Mouse (Mus musculus) forebrain, postnatal 0 days (tissue): ENCODE measurements around the gene Elf4. TPM values are rescaled to one million over a fixed set of nuclear protein-coding genes. Genes with fewer than 3 reads are reported as not detected.

Source experiments
- ATAC-seq: fragments of 200-750 bp; cut with Nextera tagmentation; 2 replicates; pipeline ENCODE4 v1.8.0; 2017; ENCODE audit warnings: mild to moderate bottlenecking, moderate library complexity
- DNase-seq: peaks from one replicate; pipeline ENCODE4 v3.0.0-alpha.2; 2015
- H3K27ac ChIP-seq: fragments of 300-500 bp; sonication (generic); 2 replicates; pipeline ENCODE4 v1.5.1; 2014; ENCODE audit warnings: low read depth, mild to moderate bottlenecking, antibody characterized with exemption, low read length, moderate library complexity, mixed read lengths
- H3K27me3 ChIP-seq: fragments of 300-500 bp; sonication (generic); 2 replicates; pipeline ENCODE4 v1.6.1; 2014; ENCODE audit warnings: mild to moderate bottlenecking, low read length, mixed read lengths; ENCODE audit not compliant: insufficient read depth
- H3K36me3 ChIP-seq: fragments of 300-500 bp; sonication (generic); 2 replicates; pipeline ENCODE4 v1.6.1; 2014; ENCODE audit warnings: mild to moderate bottlenecking, moderate library complexity; ENCODE audit not compliant: insufficient read depth
- H3K4me1 ChIP-seq: fragments of 300-500 bp; sonication (generic); 2 replicates; pipeline ENCODE4 v1.6.1; 2014; ENCODE audit warnings: antibody characterized with exemption; ENCODE audit not compliant: insufficient read depth
- H3K4me2 ChIP-seq: fragments of 300-500 bp; sonication (generic); 2 replicates; pipeline ENCODE4 v1.6.1; 2014; ENCODE audit warnings: low read depth, mild to moderate bottlenecking, moderate library complexity
- H3K4me3 ChIP-seq: fragments of 300-500 bp; sonication (generic); 2 replicates; pipeline ENCODE4 v1.5.1; 2014; ENCODE audit warnings: low read depth, low read length, mixed read lengths
- H3K9ac ChIP-seq: fragments of 300-500 bp; sonication (generic); 2 replicates; pipeline ENCODE4 v1.6.1; 2014; ENCODE audit warnings: mild to moderate bottlenecking
- H3K9me3 ChIP-seq: fragments of 300-500 bp; sonication (generic); 2 replicates; pipeline ENCODE4 v1.6.1; 2016; ENCODE audit warnings: low read length
- CTCF ChIP-seq: sonication (generic); IDR thresholded peaks from 2 replicates; pipeline ENCODE4 v1.5.1; 2016; ENCODE audit warnings: antibody characterized with exemption, control low read depth, low read depth
- WGBS: fragments of 180-500 bp; shearing (Covaris S2); extraction: QIAGEN DNeasy Blood & Tissue Kit; methylation state at CpG from one replicate; pipeline ENCODE4 v1.1.7; 2014; 5-methylcytosine and 5-hydroxymethylcytosine counted together
- polyA plus RNA-seq: library from polyadenylated mRNA; unstranded; fragments of >200 nt; fragmentation: Nextera tagmentation; extraction: Ambion mirVana; gene quantifications from 2 replicates; pipeline ENCODE4 v1.2.1, GENCODE M21; 2015
- total RNA-seq: library from RNA; depleted of rRNA; stranded (reverse); fragments of >200 nt; gene quantifications from 2 replicates; pipeline ENCODE4 v1.2.3, GENCODE M21; 2014

Gene Elf4
- total and polyA plus RNA-seq, 2 experiments from 2014 or later: 0.24 to 1.8 TPM

GRCm38 (mm10) chrX:48414291-48414690, 48.6 kb downstream of the Elf4 start:
- TF ChIP-seq CTCF: no peak
- H3K9me3 ChIP-seq: no peaks in the 10 kb centered on the region
- DNase-seq: no peak
- H3K4me1 ChIP-seq: no peaks in the 10 kb centered on the region
- H3K4me2 ChIP-seq: no peak overlapping the region
- no peaks in the 10 kb centered on the region for H3K36me3 ChIP-seq
- no peak for ATAC-seq
- H3K27ac ChIP-seq: no peak overlapping the region
- no peaks in the 10 kb centered on the region for H3K27me3 ChIP-seq
- no peak overlapping the region for H3K4me3 ChIP-seq
- 80% methylated on average over 5 of the region's 5 CpGs for WGBS
- no peak overlapping the region for H3K9ac ChIP-seq

DNA sequence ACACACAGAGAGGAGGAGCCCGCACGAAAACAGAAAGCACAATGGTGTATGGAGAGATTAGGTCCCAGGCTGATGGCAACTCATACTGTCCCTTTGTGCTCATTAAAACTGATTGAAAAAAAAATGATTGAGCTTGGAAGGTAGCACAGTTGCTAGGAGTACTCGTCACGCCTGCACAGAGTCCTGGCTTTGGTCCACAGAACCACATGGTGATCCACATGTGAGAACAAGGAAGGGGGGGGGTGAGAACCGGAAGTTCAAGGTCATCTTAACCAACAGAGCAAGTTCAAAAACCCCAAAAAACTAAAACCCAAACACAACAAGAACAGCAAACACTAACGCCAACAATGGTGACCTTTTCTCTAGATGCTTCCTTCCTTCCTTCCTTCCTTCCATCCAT, 50.3 kb downstream of the Elf4 start:
- Histone ChIP-seq H3K27ac (no peak overlapping the region), H3K4me3 (no peak overlapping the region), H3K9ac (no peak overlapping the region), H3K4me2 (no peak overlapping the region), H3K36me3 (no peaks in the 10 kb centered on the region), H3K9me3 (no peaks in the 10 kb centered on the region), H3K4me1 (no peaks in the 10 kb centered on the region), H3K27me3 (no peaks in the 10 kb centered on the region)
- WGBS: 75% methylated on average over 6 of the region's 6 CpGs
- ATAC-seq (no peak), DNase-seq (no peak)
- no peak for TF ChIP-seq CTCF

DNA sequence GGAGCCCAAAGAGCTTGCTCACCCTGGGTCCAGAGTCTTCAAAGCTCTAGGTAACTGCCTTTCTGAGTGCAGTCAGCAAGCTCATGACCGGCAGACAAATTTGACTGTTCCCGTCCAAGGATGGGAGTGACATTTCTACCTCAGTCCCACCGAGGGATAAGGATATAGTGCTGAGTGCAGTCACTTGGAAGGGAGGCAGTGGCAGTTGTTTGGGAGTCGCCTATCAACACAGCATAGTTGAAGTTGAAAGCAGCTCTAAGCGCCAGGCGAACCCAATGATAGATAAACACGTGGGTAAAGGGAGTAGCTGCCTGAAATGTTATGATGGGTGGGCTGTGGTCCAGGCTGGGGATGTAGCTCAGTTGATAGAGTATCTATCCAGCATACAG, 52.5 kb downstream of the Elf4 start:
- H3K9me3 ChIP-seq: no peaks in the 10 kb centered on the region
- peak; percentile 12 for DNase-seq
- H3K36me3 ChIP-seq: 0 out of 2 replicates have a peak, but pooled peaks cover 3% of the 10 kb centered on the region
- H3K27ac ChIP-seq: no peak overlapping the region
- WGBS: 29% methylated on average over 7 of the region's 7 CpGs
- no peak for TF ChIP-seq CTCF
- H3K4me1 ChIP-seq: no peaks in the 10 kb centered on the region
- H3K9ac ChIP-seq: no peak overlapping the region
- peak overlapping the region; percentile 35 for H3K4me3 ChIP-seq
- H3K27me3 ChIP-seq: no peaks in the 10 kb centered on the region
- peak; percentile 33 for ATAC-seq
- peak overlapping the region; percentile 48 for H3K4me2 ChIP-seq

DNA sequence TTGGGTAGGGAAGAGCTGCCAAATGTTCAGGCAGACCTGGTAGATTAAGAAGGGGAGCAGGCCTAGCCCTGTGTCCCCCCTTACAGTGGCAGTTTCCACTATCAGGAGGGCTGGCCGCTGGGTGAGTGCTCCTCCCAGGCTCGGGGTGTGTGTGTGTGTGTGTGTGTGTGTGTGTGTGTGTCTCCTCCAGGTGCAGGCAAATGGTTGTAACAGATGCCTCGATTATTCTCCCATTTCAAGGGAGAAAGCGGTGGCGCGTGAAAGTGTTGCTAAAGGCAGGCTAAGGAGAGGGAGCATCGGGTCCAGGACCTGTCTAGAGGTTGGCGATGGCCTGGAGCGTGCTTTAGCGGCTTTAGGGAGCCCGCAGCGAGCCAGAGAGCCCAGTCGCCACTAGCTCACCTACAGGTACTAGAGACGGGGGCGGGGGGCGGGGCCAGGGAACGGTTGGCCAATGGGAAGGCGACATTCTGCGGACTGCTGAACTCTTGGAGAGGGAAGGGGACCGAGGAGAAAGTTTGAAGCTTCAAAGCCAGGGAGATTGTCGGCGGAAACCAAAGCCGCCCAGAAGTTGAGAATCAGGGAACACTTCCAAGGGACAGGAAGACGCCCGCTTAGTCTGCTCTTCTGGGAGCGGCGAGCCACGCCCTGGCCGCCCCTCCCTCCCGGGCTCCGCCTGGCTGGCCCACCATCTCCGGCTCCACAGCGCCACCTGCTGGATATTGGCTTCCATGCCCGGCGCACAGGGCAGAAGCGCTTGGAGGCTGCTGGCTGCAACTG, 53.1 kb downstream of the Elf4 start:
- H3K36me3 ChIP-seq: 0 out of 2 replicates have a peak, but pooled peaks cover 3% of the 10 kb centered on the region
- H3K4me3 ChIP-seq: peak overlapping the region; percentile 35
- H3K9ac ChIP-seq: no peak overlapping the region
- peak; percentile 85 for DNase-seq
- H3K27ac ChIP-seq: no peak overlapping the region
- H3K9me3 ChIP-seq: no peaks in the 10 kb centered on the region
- no peaks in the 10 kb centered on the region for H3K27me3 ChIP-seq
- peak; percentile 86 for TF ChIP-seq CTCF
- ATAC-seq: peak; percentile 92
- H3K4me1 ChIP-seq: no peaks in the 10 kb centered on the region
- H3K4me2 ChIP-seq: peak overlapping the region; percentile 48
- WGBS: 22% methylated on average over 36 of the region's 36 CpGs

DNA sequence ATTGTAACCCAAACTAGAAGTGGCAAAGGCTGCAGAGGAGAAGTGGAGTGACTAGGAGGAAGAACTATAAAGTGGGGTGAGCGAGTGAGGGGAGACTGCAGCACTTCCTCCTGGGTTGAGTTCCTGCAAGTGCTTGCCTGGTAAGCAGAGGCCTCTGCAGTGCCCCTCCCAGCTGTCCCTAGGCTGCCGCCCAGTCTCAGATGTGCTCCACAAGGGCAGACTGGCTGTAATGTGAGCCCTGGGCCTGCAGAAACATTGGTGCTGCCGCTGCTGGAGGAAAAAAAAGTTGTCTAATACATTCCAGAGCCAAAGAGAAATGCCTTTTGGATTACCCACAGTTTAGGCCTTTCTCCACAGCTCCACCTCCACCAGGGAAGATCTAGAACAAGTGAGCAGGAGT, 57.8 kb downstream of the Elf4 start:
- H3K4me1 ChIP-seq: no peaks in the 10 kb centered on the region
- no peak for DNase-seq
- H3K9ac ChIP-seq: no peak overlapping the region
- H3K4me3 ChIP-seq: no peak overlapping the region
- TF ChIP-seq CTCF: no peak
- H3K36me3 ChIP-seq: peaks cover 29% of the 10 kb centered on the region
- ATAC-seq: no peak
- H3K4me2 ChIP-seq: no peak overlapping the region
- H3K27me3 ChIP-seq: no peaks in the 10 kb centered on the region
- WGBS: 49% methylated on average over 3 of the region's 3 CpGs
- no peaks in the 10 kb centered on the region for H3K9me3 ChIP-seq
- H3K27ac ChIP-seq: no peak overlapping the region

- no peak for ATAC-seq
- peaks cover 29% of the 10 kb centered on the region for H3K36me3 ChIP-seq
- 77% methylated on average over 4 of the region's 4 CpGs for WGBS
- H3K4me1 ChIP-seq: no peaks in the 10 kb centered on the region
- H3K27ac ChIP-seq: no peak overlapping the region
- no peaks in the 10 kb centered on the region for H3K27me3 ChIP-seq
- H3K4me2 ChIP-seq: no peak overlapping the region
- no peak for DNase-seq
- H3K9me3 ChIP-seq: no peaks in the 10 kb centered on the region
- TF ChIP-seq CTCF: no peak
- no peak overlapping the region for H3K4me3 ChIP-seq
- no peak overlapping the region for H3K9ac ChIP-seq
Observed at GRCm38 (mm10) chrX:48399994-48400393, 62.9 kb downstream of the Elf4 start.

DNA sequence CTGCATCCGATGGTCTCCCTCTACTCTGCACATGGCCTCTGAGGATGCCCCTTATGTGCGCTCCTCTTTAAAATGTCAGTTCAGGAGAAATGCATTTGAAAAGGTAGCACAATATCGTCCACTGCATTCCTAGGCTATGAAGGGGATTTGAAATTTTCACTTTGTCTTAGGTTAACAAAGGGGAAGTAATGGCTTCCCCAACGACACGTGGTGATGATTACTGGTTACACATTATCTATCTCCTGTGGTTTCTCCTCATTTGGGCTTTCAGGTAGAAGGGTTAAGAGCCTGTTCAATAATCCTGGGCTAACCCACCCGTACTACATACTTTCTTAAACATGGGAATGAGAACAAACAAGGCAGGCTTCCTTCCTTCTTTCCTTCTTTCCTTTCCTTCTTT, 73.6 kb downstream of the Elf4 start:
- H3K27ac ChIP-seq: no peak overlapping the region
- H3K36me3 ChIP-seq: peaks cover 41% of the 10 kb centered on the region
- WGBS: 89% methylated on average over 6 of the region's 6 CpGs
- no peaks in the 10 kb centered on the region for H3K9me3 ChIP-seq
- no peak overlapping the region for H3K9ac ChIP-seq
- DNase-seq (no peak), ATAC-seq (no peak)
- no peaks in the 10 kb centered on the region for H3K4me1 ChIP-seq
- no peak overlapping the region for H3K4me2 ChIP-seq
- TF ChIP-seq CTCF: no peak
- H3K4me3 ChIP-seq: no peak overlapping the region
- H3K27me3 ChIP-seq: no peaks in the 10 kb centered on the region
